Mouse (Mus musculus) limb, embryonic 14.5 days (tissue): ENCODE results near the gene Myo7a. TPM values are rescaled to one million over a fixed set of nuclear protein-coding genes. Genes with fewer than 3 reads are reported as not detected.
A peak's percentile ranks its signal among the peaks of the same experiment; 100 is the strongest.

ENCODE experiments used
- ATAC-seq: fragments of 200-750 bp; cut with Nextera tagmentation; 2 replicates; pipeline ENCODE4 v1.8.0; 2017; ENCODE audit warnings: low read depth, moderate number of reproducible peaks, moderate TSS enrichment; ENCODE audit not compliant: low FRiP score
- DNase-seq: peaks from one replicate; pipeline ENCODE4 v3.0.0-alpha.2; 2015; ENCODE audit warnings: low spot score
- H3K27ac ChIP-seq: fragments of 300-500 bp; sonication (generic); replicated peaks from 2 replicates; pipeline ENCODE4 v1.5.1; 2014; ENCODE audit warnings: low read depth, mild to moderate bottlenecking, low read length, moderate library complexity, mixed read lengths
- H3K27me3 ChIP-seq: fragments of 300-500 bp; sonication (generic); 2 replicates; pipeline ENCODE4 v1.6.1; 2014; ENCODE audit warnings: low read length, mixed read lengths; ENCODE audit not compliant: control insufficient read depth, insufficient read depth
- H3K36me3 ChIP-seq: fragments of 300-500 bp; sonication (generic); 2 replicates; pipeline ENCODE4 v1.6.1; 2014; ENCODE audit warnings: mild to moderate bottlenecking, low read length, moderate library complexity, mixed read lengths; ENCODE audit not compliant: control insufficient read depth, insufficient read depth
- H3K4me1 ChIP-seq: fragments of 300-500 bp; sonication (generic); 2 replicates; pipeline ENCODE4 v1.6.1; 2014; ENCODE audit warnings: antibody characterized with exemption, low read length, mixed read lengths; ENCODE audit not compliant: control insufficient read depth, insufficient read depth
- H3K4me2 ChIP-seq: fragments of 300-500 bp; sonication (generic); replicated peaks from 2 replicates; pipeline ENCODE4 v1.6.1; 2014; ENCODE audit warnings: low read depth, mild to moderate bottlenecking, low read length, moderate library complexity; ENCODE audit not compliant: severe bottlenecking
- H3K4me3 ChIP-seq: fragments of 300-500 bp; sonication (generic); replicated peaks from 2 replicates; pipeline ENCODE4 v1.5.1; 2014; ENCODE audit warnings: low read length
- H3K9ac ChIP-seq: fragments of 300-500 bp; sonication (generic); 2 replicates; pipeline ENCODE4 v1.6.1; 2014; ENCODE audit warnings: mild to moderate bottlenecking, low read depth, low read length, moderate library complexity; ENCODE audit not compliant: severe bottlenecking
- H3K9me3 ChIP-seq: fragments of 300-500 bp; sonication (generic); 2 replicates; pipeline ENCODE4 v1.6.1; 2016; ENCODE audit warnings: low read length; ENCODE audit not compliant: control insufficient read depth
- POLR2A ChIP-seq: fragments of 200-500 bp; IDR thresholded peaks from 2 replicates; pipeline ENCODE4 v1.8.0; 2012; ENCODE audit warnings: inconsistent platforms, mild to moderate bottlenecking, moderate library complexity, borderline replicate concordance; ENCODE audit not compliant: insufficient read depth, insufficient read length; ENCODE audit errors: extremely low read depth
- WGBS: fragments of 180-500 bp; shearing (Covaris S2); extraction: QIAGEN DNeasy Blood & Tissue Kit; methylation state at CpG from one replicate; pipeline ENCODE4 v1.1.7; 2014; 5-methylcytosine and 5-hydroxymethylcytosine counted together
- polyA plus RNA-seq, 2 experiments: library from polyadenylated mRNA; depleted of rRNA in 1 of 2; stranded (reverse) in 1 of 2; unstranded in 1 of 2; fragments of >200 nt; fragmentation: Nextera tagmentation in 1 of 2; extraction: Ambion mirVana in 1 of 2; gene quantifications; 2 replicates each; pipeline versions ENCODE4 v1.2.1 to v1.2.3; 2012 to 2014

Myo7a gene
- polyA plus RNA-seq, 2 experiments = 8.1 to 18.1 TPM

- ATAC-seq = no peak
- Histone ChIP-seq H3K9ac (no peak overlapping the region), H3K27me3 (no peaks in the 10 kb centered on the region), H3K27ac (no peak overlapping the region), H3K9me3 (no peaks in the 10 kb centered on the region), H3K36me3 (no peaks in the 10 kb centered on the region), H3K4me3 (no peak overlapping the region), H3K4me2 (no peak overlapping the region), H3K4me1 (peaks cover 17% of the 10 kb centered on the region)
- DNase-seq = no peak
- 36% methylated on average over 7 of the region's 8 CpGs for WGBS
- no peak for TF ChIP-seq POLR2A
Measured at GRCm38 (mm10) chr7:98160041-98160740, 40.9 kb upstream of the Myo7a start.

DNA sequence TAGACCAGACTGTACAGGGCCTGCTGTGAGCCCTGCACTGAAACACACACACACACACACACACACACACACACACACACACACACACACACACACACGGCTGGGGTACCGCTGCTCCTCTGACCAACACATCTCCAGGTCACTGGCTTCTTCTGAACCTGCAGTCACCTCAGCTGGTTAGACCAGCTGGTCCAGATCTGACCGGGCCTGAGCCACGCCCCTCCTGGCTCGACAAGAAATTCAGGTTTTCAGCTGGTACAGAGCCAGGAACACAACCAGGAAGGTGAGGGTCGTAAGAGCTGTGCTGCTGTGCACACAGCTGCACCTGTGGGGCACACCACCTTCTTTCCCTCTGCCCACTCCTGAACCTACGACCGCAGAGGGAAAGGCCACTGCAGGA, 39.2 kb upstream of the Myo7a start:
- Histone ChIP-seq H3K27me3 (no peaks in the 10 kb centered on the region), H3K9me3 (no peaks in the 10 kb centered on the region), H3K4me3 (no peak overlapping the region), H3K4me2 (no peak overlapping the region), H3K9ac (no peak overlapping the region), H3K4me1 (peaks cover 13% of the 10 kb centered on the region), H3K36me3 (no peaks in the 10 kb centered on the region), H3K27ac (no peak overlapping the region)
- DNase-seq (no peak), ATAC-seq (no peak)
- no peak for TF ChIP-seq POLR2A
- WGBS = 29% methylated on average over 8 of the region's 8 CpGs

- no peak for ATAC-seq
- Histone ChIP-seq H3K9me3 (no peaks in the 10 kb centered on the region), H3K36me3 (no peaks in the 10 kb centered on the region), H3K4me2 (no peak overlapping the region), H3K4me1 (peaks cover 13% of the 10 kb centered on the region), H3K9ac (no peak overlapping the region), H3K27me3 (no peaks in the 10 kb centered on the region), H3K27ac (no peak overlapping the region), H3K4me3 (no peak overlapping the region)
- WGBS = 67% methylated on average over 5 of the region's 5 CpGs
- DNase-seq = no peak
- no peak for TF ChIP-seq POLR2A
Measured at GRCm38 (mm10) chr7:98157636-98158332, 38.5 kb upstream of the Myo7a start.

GRCm38 (mm10) chr7:98156280-98156665, 36.9 kb upstream of the Myo7a start:
- Histone ChIP-seq H3K9me3 (no peaks in the 10 kb centered on the region), H3K9ac (no peak overlapping the region), H3K4me2 (no peak overlapping the region), H3K36me3 (no peaks in the 10 kb centered on the region), H3K27ac (no peak overlapping the region), H3K4me1 (peaks cover 17% of the 10 kb centered on the region), H3K4me3 (no peak overlapping the region), H3K27me3 (no peaks in the 10 kb centered on the region)
- DNase-seq (no peak), ATAC-seq (no peak)
- 69% methylated on average over 2 of the region's 3 CpGs for WGBS
- TF ChIP-seq POLR2A = no peak

DNA sequence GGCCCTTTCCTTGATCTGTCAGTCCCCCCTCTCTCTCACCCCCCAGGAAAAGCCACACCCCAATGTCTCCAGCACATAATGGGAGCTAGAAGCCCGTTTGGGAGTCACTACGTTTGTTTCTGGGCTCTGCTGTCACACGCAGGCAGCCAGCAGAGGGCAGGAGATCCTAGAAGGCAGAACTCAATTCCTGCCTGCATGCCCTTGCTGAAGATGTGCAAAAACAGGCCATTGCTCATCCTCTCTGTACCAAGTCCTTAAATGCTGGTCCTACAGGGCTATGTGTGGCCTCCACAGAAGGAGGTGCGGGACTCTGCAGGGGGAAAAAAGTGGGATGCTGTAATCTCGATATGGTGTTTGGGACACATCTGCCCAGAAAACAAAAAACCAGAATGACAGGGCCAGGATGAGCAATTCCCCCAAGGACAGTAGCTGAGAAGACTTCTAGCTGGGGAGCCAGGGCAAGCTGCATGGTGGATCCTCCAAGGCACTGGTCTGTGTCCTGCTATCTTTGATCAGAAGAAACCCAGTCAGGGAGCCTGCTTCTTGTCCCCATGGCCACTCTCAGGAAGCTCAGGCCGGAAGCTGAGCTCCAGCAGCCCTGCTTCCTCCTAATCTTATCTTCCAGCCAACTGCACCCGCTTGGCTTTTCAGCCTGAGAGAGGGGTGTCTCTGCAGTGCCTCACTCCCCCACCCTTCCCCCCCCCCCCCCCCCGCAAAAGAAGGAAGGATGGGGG, 36.4 kb upstream of the Myo7a start:
- no peak overlapping the region for H3K9ac ChIP-seq
- 36% methylated on average over 7 of the region's 8 CpGs for WGBS
- no peaks in the 10 kb centered on the region for H3K9me3 ChIP-seq
- H3K36me3 ChIP-seq = no peaks in the 10 kb centered on the region
- H3K4me1 ChIP-seq = peaks cover 16% of the 10 kb centered on the region
- no peak overlapping the region for H3K4me2 ChIP-seq
- H3K27ac ChIP-seq = no peak overlapping the region
- no peak for TF ChIP-seq POLR2A
- no peaks in the 10 kb centered on the region for H3K27me3 ChIP-seq
- no peak for ATAC-seq
- no peak overlapping the region for H3K4me3 ChIP-seq
- peak; percentile 76 for DNase-seq
